Mouse (Mus musculus) WW6 (cell line): ENCODE results near the gene Camk1d.
A peak's percentile ranks its signal among the peaks of the same experiment; 100 is the strongest.
"Not testable (repeated sequence)": the region's sequence is repeated elsewhere in the genome, so short reads cannot be mapped to it uniquely, and the experiment has no call there.

Experiments used
- DNase-seq: peaks from one replicate; pipeline ENCODE4 v3.0.0-alpha.2; 2013; ENCODE audit warnings: low read depth, low spot score

Camk1d gene

GRCm38 (mm10) chr2:5613651-5614307 is 100.5 kb downstream of the Camk1d start:
- no peak for DNase-seq

- DNase-seq: no peak
These were observed 102.7 kb downstream of the Camk1d start for GRCm38 (mm10) chr2:5611601-5612000.

GRCm38 (mm10) chr2:5610521-5610920 is 103.8 kb downstream of the Camk1d start:
- DNase-seq: no peak

GRCm38 (mm10) chr2:5607920-5608841 is 106.1 kb downstream of the Camk1d start:
- no peak for DNase-seq

GRCm38 (mm10) chr2:5605849-5606248 is 108.5 kb downstream of the Camk1d start:
- DNase-seq: no peak

GRCm38 (mm10) chr2:5602044-5602443 is 112.3 kb downstream of the Camk1d start:
- DNase-seq: no peak

GRCm38 (mm10) chr2:5601243-5601642 is 113.1 kb downstream of the Camk1d start:
- DNase-seq: not testable (repeated sequence)

- DNase-seq: no peak
These were observed 113.9 kb downstream of the Camk1d start for GRCm38 (mm10) chr2:5600183-5600962.

- DNase-seq: no peak
These were observed 114.6 kb downstream of the Camk1d start for GRCm38 (mm10) chr2:5599713-5600112.

GRCm38 (mm10) chr2:5598533-5598932 is 115.8 kb downstream of the Camk1d start:
- DNase-seq: no peak

- DNase-seq: no peak
These were observed 117.4 kb downstream of the Camk1d start for GRCm38 (mm10) chr2:5596882-5597281.

- DNase-seq: no peak
These were observed 118.7 kb downstream of the Camk1d start for GRCm38 (mm10) chr2:5595356-5596191.

- no peak for DNase-seq
These were observed 121.7 kb downstream of the Camk1d start for GRCm38 (mm10) chr2:5592461-5593136.

- no peak for DNase-seq
These were observed 124.2 kb downstream of the Camk1d start for GRCm38 (mm10) chr2:5590074-5590473.

GRCm38 (mm10) chr2:5589163-5589562 is 125.2 kb downstream of the Camk1d start:
- no peak for DNase-seq

- no peak for DNase-seq
These were observed 125.9 kb downstream of the Camk1d start for GRCm38 (mm10) chr2:5588329-5588982.

- peak; percentile 50 for DNase-seq
These were observed 129.8 kb downstream of the Camk1d start for GRCm38 (mm10) chr2:5584318-5585027.

- no peak for DNase-seq
These were observed 134.9 kb downstream of the Camk1d start for GRCm38 (mm10) chr2:5579391-5579790.

- DNase-seq: no peak
These were observed 136.8 kb downstream of the Camk1d start for GRCm38 (mm10) chr2:5577399-5578129.
